Mouse (Mus musculus) right cerebral cortex, adult 2 months (tissue): ENCODE data around the gene H2-T23.
"Not testable (repeated sequence)": the region's sequence is repeated elsewhere in the genome, so short reads cannot be mapped to it uniquely, and the experiment has no call there.

Experiments used
- DNase-seq, 2 experiments: peaks; one replicate each; pipeline ENCODE4 v3.0.0; 2021 to 2022; ENCODE audit warnings: low spot score in 2 of 2

The H2-T23 gene

DNA sequence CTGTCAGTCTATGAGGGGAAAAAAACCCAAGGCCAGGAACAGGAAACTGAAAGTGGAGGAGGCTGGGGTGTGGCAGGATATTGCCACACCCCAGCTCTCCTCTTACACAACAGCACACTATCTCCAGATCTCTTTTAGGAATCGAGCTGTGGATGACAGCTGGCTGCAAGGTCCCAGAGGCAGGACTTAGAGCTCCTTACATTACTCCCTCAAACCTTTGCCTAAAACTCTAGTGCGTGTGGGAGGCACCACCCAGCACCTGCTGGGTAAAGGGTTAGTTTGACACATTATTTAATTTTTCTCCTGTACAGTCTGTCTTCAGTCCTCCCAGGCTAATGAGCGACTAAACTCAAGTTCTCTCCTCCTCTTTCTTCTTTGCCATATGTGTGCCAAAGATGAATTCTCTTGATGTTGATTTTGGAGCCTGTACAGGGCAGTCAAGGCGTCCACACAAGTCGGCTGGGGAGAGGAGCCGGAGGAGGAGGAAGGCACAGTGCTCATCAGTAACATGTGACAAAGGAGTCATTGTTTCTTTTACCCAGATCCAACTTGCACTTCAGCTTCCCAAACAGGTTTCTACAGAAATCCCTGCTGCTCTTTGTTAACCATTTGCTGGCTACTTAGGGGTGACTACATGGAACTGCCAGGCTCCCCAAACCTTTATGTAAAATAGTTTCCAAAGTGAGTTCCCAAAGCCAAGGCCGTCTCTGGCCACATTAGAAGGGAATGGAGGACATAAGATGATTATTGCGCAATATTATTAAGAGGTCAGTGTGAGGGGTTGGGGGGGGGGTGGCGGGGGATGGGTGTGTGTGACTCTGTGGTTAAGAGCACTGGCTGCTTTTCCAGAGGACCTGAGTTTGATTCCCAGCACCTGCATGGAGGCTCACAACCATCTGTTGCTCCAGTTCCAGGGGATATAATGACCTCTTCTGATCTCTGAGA, 8.7 kb downstream of the H2-T23 start:
- DNase-seq = peak in 1 of 2 experiments; percentile 35

DNA sequence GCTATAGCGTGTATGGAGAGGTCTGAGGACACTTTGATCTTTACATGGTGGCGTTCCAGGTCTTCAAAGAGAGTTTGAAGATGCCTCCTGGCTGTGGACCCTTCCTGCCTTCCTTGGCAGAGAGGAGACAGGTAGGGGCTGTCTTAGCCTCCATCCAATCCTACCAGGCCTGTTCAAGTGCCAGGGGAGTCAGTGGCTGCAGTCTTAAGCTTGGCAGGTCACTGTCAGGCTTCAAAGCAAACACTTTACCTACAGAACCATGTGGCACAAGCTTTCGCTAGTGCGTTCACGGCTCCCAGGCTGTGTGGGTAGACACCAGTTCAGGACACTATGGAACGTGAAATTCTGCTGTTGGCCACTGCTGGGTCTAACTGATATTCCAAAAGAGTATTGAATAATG, 9.7 kb downstream of the H2-T23 start:
- DNase-seq = no peak

DNA sequence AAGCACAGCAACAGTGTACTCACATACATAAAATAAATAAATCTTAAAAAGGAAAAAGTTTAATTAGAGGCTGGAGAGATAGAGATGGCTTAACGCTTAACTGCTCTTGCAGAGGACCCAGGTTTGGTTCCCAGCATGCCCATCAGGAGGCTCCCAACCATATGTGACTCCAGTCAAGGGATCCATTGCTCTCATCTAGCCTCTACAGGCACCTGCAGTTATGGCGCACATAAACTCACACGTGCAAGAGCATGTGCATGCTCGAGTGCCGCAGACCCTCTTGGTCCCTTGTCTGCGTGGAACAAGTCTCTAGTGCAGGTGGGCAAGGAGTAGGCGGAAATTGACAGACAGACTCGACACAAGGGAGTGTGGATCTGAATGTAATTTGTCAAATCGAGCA, 10.6 kb downstream of the H2-T23 start:
- DNase-seq = no peak

DNA sequence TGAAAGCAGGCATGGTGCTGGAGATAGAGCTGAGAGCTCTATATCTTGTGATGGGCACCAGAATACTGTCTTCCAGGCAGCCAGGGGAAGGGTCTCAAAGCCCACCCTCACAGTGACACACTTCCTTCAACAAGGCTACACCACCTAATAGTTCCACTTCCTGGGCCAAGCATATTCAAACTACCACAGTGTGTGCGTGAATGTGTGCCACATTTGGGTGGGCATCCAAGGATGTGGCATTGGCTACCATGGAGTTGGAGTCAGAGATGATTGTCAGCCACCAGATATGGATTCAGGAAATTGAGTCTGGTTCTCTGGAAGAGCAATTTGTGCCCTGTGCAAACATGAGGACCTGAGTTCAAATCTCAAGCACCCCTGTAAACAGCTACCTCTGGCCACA, 11.3 kb downstream of the H2-T23 start:
- no peak for DNase-seq

DNA sequence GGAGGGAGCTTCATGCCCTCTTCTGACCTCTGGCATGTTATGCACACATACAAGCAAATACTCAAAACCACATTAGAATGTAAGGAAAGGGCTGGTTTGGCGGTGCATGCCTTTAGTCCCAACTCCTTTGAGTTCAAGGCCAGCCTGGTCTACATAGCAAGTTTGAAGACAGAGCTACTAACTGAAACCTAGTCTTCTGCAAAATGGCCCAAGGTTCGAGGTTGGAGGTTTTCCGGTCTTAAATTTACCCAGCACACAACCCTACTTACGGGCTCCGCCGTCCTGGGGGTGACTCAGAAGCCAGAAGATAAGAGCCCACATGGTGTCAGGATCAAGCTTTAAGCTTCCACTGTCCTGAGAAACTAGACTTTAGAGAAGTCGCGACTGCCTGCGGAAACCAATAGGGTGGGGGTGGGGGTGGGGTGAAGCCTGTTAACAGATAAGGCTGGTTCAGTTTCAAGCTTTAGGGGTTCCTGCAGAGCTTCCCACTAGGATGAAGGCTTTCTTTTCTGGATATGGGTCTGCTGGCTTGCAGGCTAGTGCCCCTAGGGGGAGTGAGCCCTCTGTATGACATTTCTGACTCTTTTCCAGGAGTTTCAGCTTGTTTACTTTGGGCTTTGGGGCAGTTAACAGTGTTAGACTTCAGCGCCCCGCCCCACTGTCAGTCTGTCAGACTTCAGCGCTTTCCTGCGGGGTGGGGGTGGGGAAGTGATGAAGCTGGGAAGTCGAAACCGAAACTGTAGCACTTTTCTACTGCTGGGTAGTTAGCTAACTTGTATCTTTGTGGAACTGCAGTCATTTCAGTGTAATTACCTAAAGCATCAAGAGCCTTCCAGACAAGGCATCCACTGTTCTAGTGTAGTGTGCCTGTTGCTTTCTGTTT, 12.2 kb downstream of the H2-T23 start, which contains the start of gene H2-T24:
Gene H2-T24, minus strand, starts transcription at position 370 of the 883 bp plus-strand sequence.
- DNase-seq = peak in 1 of 2 experiments; percentile 51

DNA sequence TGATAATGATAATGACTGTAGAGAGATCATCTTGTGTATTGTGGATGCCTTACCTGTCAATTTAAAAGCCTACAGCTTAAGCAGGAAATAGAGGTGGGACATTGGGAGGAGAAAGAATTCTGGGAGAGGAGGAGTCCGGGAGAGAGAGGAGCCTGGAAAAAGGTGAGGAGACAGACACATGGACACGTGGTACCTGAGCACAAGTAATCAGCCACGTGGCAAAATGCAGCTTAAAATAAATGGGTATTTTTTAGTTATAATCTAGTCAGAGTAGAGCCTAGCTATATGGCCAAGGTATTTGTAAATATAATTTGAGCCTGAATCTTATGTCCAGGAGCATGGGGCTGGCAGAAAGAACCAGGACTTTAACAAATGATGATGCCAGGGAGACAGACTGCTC, 13.1 kb downstream of the H2-T23 start:
- DNase-seq = no peak

DNA sequence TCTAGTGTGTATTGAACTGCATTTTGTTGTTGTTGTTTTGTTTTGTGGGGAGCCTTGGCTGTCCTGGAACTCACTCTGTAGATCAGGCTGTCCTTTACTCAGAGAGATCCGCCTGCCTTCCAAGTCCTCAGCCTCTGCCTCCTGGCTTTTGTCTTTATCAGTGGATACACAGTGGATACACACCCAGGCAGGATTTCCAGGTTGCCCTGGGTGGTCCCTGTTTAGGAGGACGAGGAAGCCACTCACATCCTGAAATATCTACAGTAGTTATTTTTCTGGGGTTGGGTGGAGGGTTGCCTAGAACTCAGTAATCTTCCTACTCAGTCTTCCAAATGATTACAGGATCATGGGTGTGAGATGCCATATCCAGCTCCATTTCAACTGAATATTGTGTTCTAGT, 13.7 kb downstream of the H2-T23 start:
- no peak for DNase-seq

DNA sequence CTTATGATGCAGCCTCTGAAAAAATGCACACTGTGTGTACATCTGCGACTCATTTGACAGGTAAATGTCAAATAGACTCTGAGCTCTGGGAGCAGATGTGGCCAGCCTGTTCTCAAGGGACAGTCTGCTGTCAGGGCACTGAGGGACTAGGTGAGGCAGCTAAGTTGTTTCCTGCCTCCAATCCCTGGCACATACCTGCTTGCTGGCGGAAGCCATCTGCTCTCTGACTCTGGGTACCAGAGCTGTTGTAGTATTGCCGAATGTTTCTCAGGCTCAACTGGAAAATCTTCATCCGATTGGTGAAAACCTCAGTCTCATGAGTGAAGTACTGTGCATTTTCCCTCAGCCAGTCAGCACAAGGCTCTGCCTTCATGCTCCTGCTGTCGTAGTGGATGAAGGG, 15.6 kb downstream of the H2-T23 start:
- DNase-seq = no peak

DNA sequence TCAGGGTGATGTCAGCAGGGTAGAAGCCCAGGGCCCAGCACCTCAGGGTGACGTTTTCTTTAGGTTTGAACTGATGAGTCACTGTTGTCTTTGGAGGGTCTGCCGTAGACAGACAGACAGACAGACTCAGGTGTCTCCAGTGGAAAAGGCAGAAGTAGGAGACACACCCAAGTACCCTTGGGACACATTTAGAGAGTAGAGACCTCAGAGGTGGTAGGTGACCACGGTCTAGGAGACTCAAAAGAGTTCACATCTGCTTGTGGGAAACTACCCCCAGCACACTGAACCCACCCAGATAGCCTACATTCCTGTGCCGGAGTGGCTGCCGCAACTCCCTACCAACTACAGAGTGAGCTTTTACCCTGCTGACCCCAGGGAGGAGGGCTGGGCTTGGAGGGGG, 17.7 kb downstream of the H2-T23 start:
- DNase-seq = no peak

DNA sequence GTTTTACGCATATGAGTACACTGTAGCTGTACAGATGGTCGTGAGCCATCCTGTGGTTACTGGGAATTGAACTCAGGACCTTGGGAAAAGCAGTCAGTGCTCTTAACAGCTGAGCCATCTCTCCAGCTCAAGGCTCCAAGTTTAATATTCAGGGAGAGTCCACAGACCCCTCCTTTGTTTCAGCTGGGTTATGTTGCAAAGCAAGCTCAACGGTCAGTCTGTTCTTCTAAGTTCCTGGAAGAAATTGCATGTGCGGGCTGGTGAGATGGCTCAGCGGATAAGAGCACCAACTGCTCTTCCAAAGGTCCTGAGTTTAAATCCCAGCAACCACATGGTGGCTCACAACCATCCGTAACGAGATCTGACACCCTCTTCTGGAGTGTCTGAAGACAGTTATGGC, 28.2 kb downstream of the H2-T23 start:
- DNase-seq = not testable (repeated sequence)

DNA sequence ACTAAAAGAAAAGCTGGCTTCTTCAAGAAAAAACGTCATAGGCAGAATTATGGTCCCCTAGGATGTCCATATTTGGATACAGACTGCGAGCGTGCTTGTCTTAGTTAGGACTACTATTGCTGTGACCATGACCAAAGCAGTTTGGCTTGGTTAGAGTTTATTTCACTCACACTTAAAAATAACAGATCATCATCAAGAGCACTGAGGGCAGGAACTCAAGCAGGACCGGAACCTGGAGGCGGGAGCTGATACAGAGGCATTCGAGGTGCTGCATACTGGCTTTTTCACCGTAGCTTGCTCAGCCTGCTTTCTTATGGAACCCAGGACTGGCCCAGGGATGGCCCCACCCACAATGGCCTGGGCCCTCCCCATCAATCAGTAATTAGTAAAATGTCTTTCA, 29.3 kb downstream of the H2-T23 start:
- DNase-seq = no peak

DNA sequence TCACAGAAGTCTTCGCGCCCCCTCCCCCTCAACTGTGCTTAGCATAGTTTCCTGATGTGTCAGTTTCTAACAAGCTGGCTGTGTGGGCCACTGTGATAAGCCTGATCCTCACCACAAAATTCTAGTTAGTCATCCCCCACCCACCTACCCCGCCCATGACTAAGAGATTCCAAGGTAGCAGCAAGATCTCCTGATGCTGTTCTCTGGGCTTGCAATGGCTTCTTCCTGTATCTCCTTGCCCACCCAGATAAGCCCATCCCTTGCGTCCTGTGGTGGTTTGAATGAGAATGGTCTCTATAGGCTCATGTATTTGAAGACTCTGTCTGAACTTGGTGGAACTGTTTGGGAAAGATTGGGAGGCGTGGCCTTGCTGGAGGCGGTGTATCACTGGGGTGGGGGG, 30.7 kb downstream of the H2-T23 start:
- DNase-seq = peak; percentile 45 to 57

DNA sequence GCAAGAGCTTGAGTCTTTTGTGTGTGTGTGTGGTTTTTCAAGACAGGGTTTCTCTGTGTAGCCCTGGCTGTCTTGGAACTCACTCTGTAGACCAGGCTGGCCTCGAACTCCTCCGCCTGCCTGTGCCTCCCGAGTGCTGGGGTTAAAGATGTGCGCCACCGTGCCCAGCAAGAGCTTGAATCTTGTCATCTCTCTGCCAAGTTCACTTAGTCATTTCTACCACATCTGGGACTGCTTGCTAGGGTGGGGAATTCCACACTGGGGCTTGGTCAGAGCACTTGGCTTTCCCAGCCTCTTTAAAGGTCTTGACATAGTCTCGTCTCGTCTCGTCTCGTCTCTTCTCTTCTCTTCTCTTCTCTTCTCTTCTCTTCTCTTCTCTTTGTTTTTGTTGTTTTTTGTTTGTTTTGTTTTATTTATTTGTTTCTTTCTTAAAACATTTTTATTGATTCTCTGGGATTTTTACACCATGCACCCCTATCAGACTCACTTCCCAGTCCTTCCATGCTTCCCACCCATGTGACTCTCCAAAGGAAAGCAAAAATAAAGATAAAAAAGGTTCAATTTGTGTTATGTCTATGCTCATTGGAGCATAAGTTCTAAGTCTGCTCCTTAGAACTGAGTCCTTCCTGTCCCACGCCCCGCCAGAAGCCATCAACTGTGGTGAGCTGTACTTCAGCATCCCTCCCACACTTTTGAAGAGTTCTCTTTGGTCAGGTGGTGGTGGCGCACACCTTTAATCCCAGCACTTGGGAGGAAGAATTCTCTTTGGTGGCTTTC, 31.3 kb downstream of the H2-T23 start:
- no peak for DNase-seq

DNA sequence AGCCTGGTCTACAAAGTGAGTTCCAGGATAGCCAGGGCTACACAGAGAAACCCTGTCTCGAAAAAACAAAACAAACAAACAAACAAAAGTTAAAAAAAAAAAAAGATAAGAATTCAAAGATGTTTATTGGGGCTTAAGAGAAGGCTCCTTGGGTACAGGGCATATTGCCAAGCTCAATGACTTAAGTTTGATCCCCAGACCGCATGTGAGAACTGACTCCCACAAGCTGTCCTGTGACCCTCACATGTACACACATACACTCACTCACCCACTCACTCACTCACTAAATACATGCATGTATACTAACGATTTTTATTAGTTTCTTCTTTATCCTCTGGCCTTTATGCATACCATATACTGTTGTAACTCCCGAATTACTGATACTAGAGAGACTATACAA, 32.3 kb downstream of the H2-T23 start:
- no peak for DNase-seq

DNA sequence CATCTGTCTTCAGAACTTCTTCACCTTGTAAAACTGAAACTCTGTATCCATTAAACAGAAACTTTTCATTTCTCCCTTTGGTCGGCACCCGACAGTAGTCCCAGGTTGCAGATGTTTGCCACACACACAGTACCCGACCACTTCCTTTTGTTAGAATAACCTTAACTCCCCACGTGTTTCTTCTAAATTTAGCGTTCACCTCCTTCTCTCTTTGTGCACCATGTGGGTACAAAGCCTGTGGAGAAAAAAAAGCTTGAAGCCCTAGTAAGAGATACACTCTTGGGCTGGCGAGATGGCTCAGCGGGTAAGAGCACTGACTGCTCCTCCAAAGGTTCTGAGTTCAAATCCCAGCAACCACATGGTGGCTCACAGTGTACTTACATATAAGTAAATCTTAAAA, 33.3 kb downstream of the H2-T23 start:
- DNase-seq = no peak

DNA sequence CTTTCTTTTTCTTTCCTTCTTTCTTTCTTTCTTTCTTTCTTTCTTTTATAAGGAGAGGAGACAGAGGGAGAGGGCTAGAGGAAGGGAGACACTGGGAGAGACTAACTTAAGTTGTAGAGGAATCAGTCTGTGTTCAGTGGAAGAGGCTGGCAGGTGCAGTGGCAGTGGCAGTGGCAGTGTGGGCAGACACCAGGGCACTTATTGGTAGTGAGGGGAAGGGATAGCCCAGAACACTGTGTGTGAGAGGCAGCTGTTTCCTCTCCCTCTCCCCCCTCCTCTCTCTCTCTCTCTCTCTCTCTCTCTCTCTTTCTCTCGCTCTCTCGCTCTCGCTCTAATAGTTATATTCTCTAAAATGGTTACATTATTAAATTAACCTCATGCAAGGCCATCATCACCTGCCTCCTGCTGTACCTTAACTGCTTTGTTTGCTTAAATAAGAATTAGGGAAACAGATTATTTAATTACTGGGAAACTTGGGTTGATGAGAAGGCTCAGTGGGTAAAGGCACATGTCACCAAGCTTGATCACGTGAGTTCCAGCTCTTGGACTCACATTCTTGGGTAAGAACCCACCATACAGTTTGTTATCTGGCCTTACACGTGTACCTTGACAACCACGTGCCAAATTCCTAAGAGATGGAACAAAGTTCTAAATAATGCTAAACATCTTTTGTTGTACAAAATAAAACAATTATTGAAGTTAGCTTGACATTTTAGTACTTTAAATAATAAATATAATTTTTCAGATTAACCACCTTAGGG, 33.9 kb downstream of the H2-T23 start:
- no peak for DNase-seq

DNA sequence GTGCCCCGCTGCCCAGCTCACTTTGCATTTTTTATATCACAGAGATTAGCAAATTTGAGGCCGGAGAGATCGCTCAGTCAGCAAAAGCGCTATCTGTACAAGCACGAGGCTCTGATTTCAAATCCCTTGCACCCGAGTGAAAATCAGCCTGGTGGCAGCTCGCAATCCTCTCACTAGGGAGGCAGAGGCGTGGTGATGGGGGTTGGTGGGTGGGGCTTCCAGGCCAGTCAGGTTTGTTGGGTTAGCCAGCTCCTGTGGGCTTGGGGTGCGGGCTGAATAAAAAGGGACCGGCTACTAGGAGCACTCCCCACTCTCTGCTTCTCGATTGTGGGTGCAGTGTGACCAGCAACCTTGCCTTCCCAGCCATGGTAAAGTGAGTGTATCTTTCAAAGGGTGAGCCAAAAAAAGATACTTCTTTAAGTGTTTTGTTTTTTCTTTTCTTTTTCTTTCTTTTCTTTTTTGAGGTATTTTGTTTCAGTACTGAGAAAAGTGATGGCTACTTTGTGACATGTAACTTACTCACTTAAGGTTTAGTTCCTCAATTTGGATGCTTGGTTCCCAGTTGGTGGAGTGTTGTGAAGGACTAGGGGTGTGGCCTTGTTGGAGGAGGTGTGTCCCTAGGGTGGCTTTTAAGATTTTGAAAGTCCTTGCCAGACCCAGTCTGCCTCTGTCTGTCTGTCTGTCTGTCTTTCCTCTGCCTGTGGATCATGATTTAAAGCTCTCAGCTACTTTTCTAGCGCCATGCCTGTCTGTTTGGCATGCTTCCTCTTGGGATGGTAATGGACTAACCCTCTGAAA, 34.7 kb downstream of the H2-T23 start:
- no peak for DNase-seq

DNA sequence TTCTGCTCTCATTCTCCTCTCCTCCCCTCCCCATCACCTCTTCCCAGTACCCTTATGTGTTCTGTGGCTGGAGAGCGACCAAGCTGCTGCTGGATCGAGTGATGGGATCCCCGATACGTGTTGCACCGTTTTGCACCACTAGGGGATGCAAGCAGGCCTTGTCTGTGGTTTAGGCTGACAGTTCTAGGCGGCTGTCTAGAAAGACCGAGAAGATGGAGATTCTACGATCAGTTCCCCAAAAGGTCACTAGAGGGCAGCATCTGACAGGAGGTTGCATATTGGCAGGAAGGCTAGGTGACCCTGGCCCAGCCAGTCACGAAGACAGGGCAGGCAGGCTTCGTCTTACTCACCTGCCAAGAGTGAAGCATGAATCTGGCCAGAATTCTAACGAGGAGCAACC, 35.7 kb downstream of the H2-T23 start:
- DNase-seq = peak; percentile 94 to 99

DNA sequence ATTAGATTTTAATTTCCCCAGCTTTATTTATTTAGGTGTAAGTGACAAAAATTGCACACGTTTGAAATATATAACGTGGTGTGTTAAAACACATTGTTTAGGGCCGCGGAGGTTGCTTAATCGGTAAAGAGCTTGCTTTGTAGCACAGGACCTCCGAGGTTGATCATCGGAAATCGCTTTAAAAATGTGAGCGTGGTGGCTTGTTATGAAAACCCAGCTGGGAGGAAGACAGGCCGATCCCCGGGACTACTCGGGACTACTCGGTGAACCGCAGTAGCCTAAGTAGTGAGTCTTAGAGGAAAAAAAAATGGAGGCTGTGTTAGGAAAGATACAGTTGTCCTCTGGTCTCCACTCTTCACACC, 37.8 kb downstream of the H2-T23 start:
- DNase-seq = no peak

DNA sequence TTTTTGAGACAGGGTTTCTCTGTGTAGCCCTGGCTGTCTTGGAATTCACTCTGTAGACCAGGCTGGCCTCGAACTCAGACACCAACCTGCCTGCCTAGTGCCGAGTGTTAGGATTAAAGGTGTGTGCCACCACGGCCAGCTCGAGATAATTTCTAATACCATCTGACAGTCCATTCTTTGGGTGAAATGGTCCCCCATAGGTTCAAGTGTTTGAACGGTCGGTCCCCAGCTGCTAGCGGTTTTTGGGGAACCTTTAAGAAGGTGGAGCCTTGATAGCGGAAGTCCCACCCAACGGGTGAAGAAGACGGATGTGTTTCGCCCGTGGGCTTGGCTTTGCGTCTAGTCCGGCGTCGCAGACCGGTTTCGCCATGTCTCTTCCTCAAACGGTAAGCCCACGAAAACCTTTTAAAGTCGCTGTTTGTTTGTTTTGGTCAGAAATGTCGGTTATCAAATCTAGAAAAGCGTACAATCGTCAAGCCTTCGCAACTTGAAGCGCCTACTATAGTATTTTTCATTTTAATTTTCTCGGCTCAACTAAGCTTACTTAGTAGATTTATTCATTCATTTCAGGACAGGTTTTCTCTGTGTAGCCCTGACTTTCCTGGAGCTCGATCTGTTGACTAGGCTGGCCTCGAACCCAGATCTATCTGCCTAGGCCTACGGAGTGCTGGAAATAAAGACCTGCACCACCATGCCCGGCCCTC, 38.3 kb downstream of the H2-T23 start:
- peak; percentile 82 to 83 for DNase-seq
